Comparison of ENCODE assay signal across 14 mouse cellular contexts in genomic region chr6:99282866-99283657, GRCm38 (mm10).
DNase-seq lines count a peak whose midpoint lies in the region; ATAC-seq and TF ChIP-seq lines count a peak whose summit lies in the region.
"Had no signal": no experiment of that assay in that cellular context is flagged by ENCODE, and none has a peak within 500 bp of the region (broad histone marks: within the 10 kb centered on the region; RNA-seq: fewer than 3 reads in every experiment).

No protein-coding gene starts in this region.

- no peak overlapping the region for H3K4me3 ChIP-seq in hindbrain, postnatal 0 days (ENCODE audit: low read length)
- H3K4me3 ChIP-seq in midbrain, embryonic 13.5 days (replicated peaks): no peak overlapping the region
- no peak overlapping the region for H3K4me3 ChIP-seq in lung, adult 2 months (replicated peaks; ENCODE audit: extremely low read depth, low read depth, low read length)
- H3K4me3 ChIP-seq: embryonic facial prominence, embryonic 13.5 days; forebrain, embryonic 15.5 days; layer of hippocampus, adult 2 months had no signal

- H3K27me3 ChIP-seq in hindbrain, postnatal 0 days (ENCODE audit: insufficient read depth, low read length): no peaks in the 10 kb centered on the region
- peaks cover 7% of the 10 kb centered on the region; the same call in 1 of the 2 replicates for H3K27me3 ChIP-seq in midbrain, embryonic 13.5 days
- H3K27me3 ChIP-seq: forebrain, embryonic 15.5 days had no signal

- intact Hi-C loops in heart, postnatal 25 days (cut with DNase I): no loop called here

- 26% methylated on average over 15 of the region's 15 CpGs for WGBS in hindbrain, postnatal 0 days
- 38% methylated on average over 15 of the region's 15 CpGs for WGBS in midbrain, embryonic 13.5 days
- 79% methylated on average over 15 of the region's 15 CpGs for WGBS in lung, adult 2 months

- peak; percentile 49; the same call in 1 of the 2 replicates for ATAC-seq in hindbrain, postnatal 0 days
- ATAC-seq in midbrain, embryonic 13.5 days: peak; percentile 45; the same call in 1 of the 2 replicates
- ATAC-seq: forebrain, embryonic 15.5 days had no signal

- H3K27ac ChIP-seq in hindbrain, postnatal 0 days: no peak overlapping the region
- no peak overlapping the region for H3K27ac ChIP-seq in midbrain, embryonic 13.5 days
- H3K27ac ChIP-seq: embryonic facial prominence, embryonic 13.5 days; forebrain, embryonic 15.5 days; layer of hippocampus, adult 2 months had no signal

- no peak for TF ChIP-seq CTCF in hindbrain, postnatal 0 days (IDR thresholded peaks at IDR 0.05; ENCODE audit: low read depth)
- no peak for TF ChIP-seq CTCF in lung, adult 2 months (IDR thresholded peaks at IDR 0.05; ENCODE audit: insufficient read depth, low read length)

- peak; percentile 86 for DNase-seq in A20 (ENCODE audit: low read depth, low spot score)
- DNase-seq in CD4-positive, CD25-positive, alpha-beta regulatory T cell, adult 2 months (ENCODE audit: low read depth, low spot score): peak; percentile 65
- peak; percentile 25 for DNase-seq in hindbrain, postnatal 0 days (ENCODE audit: low spot score)
- DNase-seq in urinary bladder, adult 2 months (ENCODE audit: low spot score): no peak
- DNase-seq in heart, postnatal 25 days (ENCODE audit: low spot score): no peak
- DNase-seq in lung, adult 2 months: no peak
- DNase-seq: adrenal gland, postnatal 10 days; cerebellum, adult 11-12 months; heart, adult 18-20 months; heart, postnatal 4 days had no signal

- H3K36me3 ChIP-seq in hindbrain, postnatal 0 days (ENCODE audit: insufficient read depth, low read length): no peaks in the 10 kb centered on the region
- no peaks in the 10 kb centered on the region for H3K36me3 ChIP-seq in midbrain, embryonic 13.5 days
- H3K36me3 ChIP-seq: embryonic facial prominence, embryonic 13.5 days; forebrain, embryonic 15.5 days had no signal

- no peak overlapping the region for H3K9ac ChIP-seq in hindbrain, postnatal 0 days (replicated peaks; ENCODE audit: low read length)
- no peak overlapping the region for H3K9ac ChIP-seq in midbrain, embryonic 13.5 days (replicated peaks)
- H3K9ac ChIP-seq: embryonic facial prominence, embryonic 13.5 days; forebrain, embryonic 15.5 days had no signal

- peaks cover 4% of the 10 kb centered on the region; the same call in 1 of the 2 replicates for H3K4me1 ChIP-seq in hindbrain, postnatal 0 days (ENCODE audit: insufficient read depth, low read length)
- peaks cover 14% of the 10 kb centered on the region for H3K4me1 ChIP-seq in midbrain, embryonic 13.5 days (replicated peaks)
- H3K4me1 ChIP-seq in lung, adult 2 months (ENCODE audit: control insufficient read depth, insufficient read depth, low read length): no peaks in the 10 kb centered on the region; the same call in 1 of the 2 replicates

- H3K9me3 ChIP-seq in hindbrain, postnatal 0 days (ENCODE audit: low read length): no peaks in the 10 kb centered on the region
- no peaks in the 10 kb centered on the region for H3K9me3 ChIP-seq in midbrain, embryonic 13.5 days
- H3K9me3 ChIP-seq: embryonic facial prominence, embryonic 13.5 days; forebrain, embryonic 15.5 days had no signal

- no peak overlapping the region for H3K4me2 ChIP-seq in hindbrain, postnatal 0 days (ENCODE audit: low read depth, low read length)
- H3K4me2 ChIP-seq in midbrain, embryonic 13.5 days (replicated peaks): no peak overlapping the region
- H3K4me2 ChIP-seq: embryonic facial prominence, embryonic 13.5 days; forebrain, embryonic 15.5 days had no signal

- TF ChIP-seq POLR2A in lung, adult 2 months (IDR thresholded peaks at IDR 0.05; ENCODE audit: borderline replicate concordance, extremely low read depth, low read depth, low read length): no peak

Comparison
In these comparisons a context has a peak if more than half of its experiments do, and no peak if none do; other contexts are left out.
1. DNase-seq: peak in A20 (single experiment), CD4-positive, CD25-positive, alpha-beta regulatory T cell, adult 2 months (single experiment) and hindbrain, postnatal 0 days (single experiment); none in urinary bladder, adult 2 months (single experiment), heart, postnatal 25 days (single experiment) and lung, adult 2 months (single experiment).